Mouse (Mus musculus): ENCODE measurements at regions not wholly inside any gene's neighbourhood (a gene's known extent, or its start where the extent isn't known, plus 50 kb on each side); places are given as distances from the start of the nearest gene placed in this dataset.

DNA sequence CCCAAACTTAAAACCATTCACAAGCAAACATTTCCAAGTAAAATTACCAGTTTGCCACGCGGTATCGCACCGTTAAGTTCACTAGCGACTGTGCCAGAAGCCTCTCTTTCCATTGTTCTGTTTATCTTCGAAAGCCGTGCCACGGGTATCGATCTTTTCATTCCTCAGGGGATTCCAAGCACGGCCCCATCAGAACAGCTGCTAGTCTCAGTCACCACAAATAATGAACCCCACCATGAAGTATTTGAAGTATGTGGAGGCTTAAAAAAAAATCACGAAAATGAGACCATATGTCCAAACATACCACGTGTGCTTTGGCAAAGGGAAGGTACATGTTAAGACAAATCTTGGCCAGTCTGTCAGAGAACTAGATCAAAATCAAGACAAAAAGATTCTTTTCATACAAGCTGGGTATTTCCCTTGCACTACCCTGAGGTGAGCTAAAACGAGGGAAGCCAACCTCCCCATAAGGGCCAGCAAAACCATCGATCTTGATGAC lies 213.3 kb downstream of the Npr3 start:
- TF ChIP-seq EP300 (IDR thresholded peaks at IDR 0.05; ENCODE audit: insufficient read depth, low read depth, low read length) (no peak), CTCF (IDR thresholded peaks at IDR 0.05) (no peak)
